Mouse (Mus musculus): ENCODE data around the gene Akna.

DNA sequence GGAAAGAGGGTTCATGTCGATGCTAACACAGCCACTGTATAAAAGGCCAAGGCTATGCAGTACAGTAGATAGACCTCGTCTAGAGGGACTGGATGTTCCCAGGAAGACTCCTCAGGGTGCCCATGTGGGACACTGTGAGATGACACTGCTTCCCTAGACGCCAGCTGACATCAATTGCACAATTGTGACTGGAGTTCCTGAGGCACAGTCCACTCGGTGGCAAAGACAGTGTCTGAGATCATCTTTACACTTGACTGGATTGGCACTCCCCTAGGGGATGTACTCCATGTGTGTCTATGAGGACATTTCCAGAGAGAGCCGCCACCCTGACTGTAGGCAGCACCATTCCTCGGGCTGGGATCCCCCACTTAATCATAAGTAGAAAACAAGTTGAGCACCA, 54.6 kb downstream of the Akna start:
- TF ChIP-seq POLR2A (IDR thresholded peaks at IDR 0.05; ENCODE audit: low read depth, low read length) (no peak), CTCF (conservative IDR thresholded peaks at IDR 0.05; ENCODE audit: insufficient read depth, insufficient read length, low read depth, low read length) (no peak)

Data from kidney, adult 2 months (tissue).